Mouse (Mus musculus): ENCODE measurements around the gene Tril. TPM values are rescaled to one million over a fixed set of nuclear protein-coding genes. Genes with fewer than 3 reads are reported as not detected.

Tril gene
- total RNA-seq, 1 experiment = 2.4 TPM

GRCm38 (mm10) chr6:53765731-53766130, 54.9 kb downstream of the Tril start:
- Histone ChIP-seq H3K27ac (ENCODE audit: insufficient read depth, low read depth, low read length, poor library complexity, severe bottlenecking) (no peak overlapping the region), H3K4me1 (ENCODE audit: control insufficient read depth in 2 of 2, insufficient read depth in 2 of 2, low read length in 2 of 2, poor library complexity in 1 of 2) (no peaks in the 10 kb centered on the region), H3K4me3 (ENCODE audit: insufficient read depth in 1 of 2, low read depth in 1 of 2, low read length in 2 of 2, poor library complexity in 1 of 2, severe bottlenecking in 1 of 2) (no peak overlapping the region), H3K9ac (ENCODE audit: insufficient read depth, low read depth, low read length, poor library complexity, severe bottlenecking) (no peak overlapping the region), H3K9me3 (ENCODE audit: control insufficient read depth, insufficient read depth, low read depth, low read length) (no peaks in the 10 kb centered on the region), H3K36me3 (ENCODE audit: control insufficient read depth, insufficient read depth, low read length, poor library complexity, severe bottlenecking) (no peaks in the 10 kb centered on the region)
- in situ Hi-C loops (cut with MboI; ENCODE audit: low sequenced_read_pairs in 2 of 2, unreplicated experiment in 2 of 2) = loop anchor here in 1 of 2 experiments (25.0 kb wide), 1 partner anchor 472 kb away; no protein-coding TSS in a partner anchor
- TF ChIP-seq CHD2 (IDR thresholded peaks at IDR 0.05; ENCODE audit: low read depth, low read length) (no peak), MAFK (IDR thresholded peaks at IDR 0.05; ENCODE audit: insufficient read depth, low read depth, low read length) (no peak), ZNF384 (IDR thresholded peaks at IDR 0.05; ENCODE audit: low read depth, low read length) (no peak), ZC3H11A (IDR thresholded peaks at IDR 0.05; ENCODE audit: borderline replicate concordance, low read depth, low read length) (no peak), HCFC1 (IDR thresholded peaks at IDR 0.05; ENCODE audit: borderline replicate concordance, insufficient read depth, low read length) (no peak)
- DNase-seq (ENCODE audit: low read depth, low spot score) = no peak

Other genes starting within 250 kb of the Tril start
- gene Cpvl, start 157.8 kb upstream of the Tril start, total RNA-seq (2012; rRNA removed) = 0.16 and 0.40 TPM in 2 replicates
- 5.8 and 7.1 TPM in 2 replicates for gene Chn2, start 218.7 kb upstream of the Tril start, total RNA-seq (2012; rRNA removed)

All from ES-E14 (cell line).